Mouse (Mus musculus): ENCODE results near the gene Snx29. TPM values are rescaled to one million over a fixed set of nuclear protein-coding genes. Genes with fewer than 3 reads are reported as not detected.
"Not testable (repeated sequence)": the region's sequence is repeated elsewhere in the genome, so short reads cannot be mapped to it uniquely, and the experiment has no call there.

Snx29 gene
- polyA plus RNA-seq, 1 experiment = 4.9 TPM

DNA sequence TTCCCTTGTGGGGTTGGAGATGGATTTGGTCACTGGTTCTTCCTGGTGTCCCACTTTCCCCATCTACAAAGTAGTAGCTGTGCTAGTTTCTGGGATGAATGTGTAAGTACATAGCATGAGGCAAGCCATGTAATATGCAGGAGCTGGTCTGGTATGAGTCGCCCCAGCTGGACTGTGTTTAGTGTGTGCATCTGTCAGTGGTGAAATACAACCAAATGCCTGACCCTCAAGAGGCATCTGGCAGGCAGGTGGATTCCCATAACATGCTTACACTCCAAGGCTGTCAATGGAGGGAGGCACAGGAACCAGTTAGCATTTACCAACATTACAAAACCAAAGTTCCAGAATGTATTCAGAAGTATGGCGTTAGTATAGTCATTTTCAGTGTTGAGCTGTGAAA, 187.7 kb downstream of the Snx29 start:
- Histone ChIP-seq H3K4me3 (ENCODE audit: insufficient read depth, low read length) (no peak overlapping the region), H3K4me1 (ENCODE audit: control insufficient read depth, insufficient read depth, low read length) (no peaks in the 10 kb centered on the region), H3K27ac (ENCODE audit: insufficient read depth, low read length) (no peak overlapping the region)
- TF ChIP-seq POLR2A (IDR thresholded peaks at IDR 0.05; ENCODE audit: low read depth, low read length) = no peak
- no peak for TF ChIP-seq CTCF (IDR thresholded peaks at IDR 0.05; ENCODE audit: borderline replicate concordance, insufficient read depth, low read length)

DNA sequence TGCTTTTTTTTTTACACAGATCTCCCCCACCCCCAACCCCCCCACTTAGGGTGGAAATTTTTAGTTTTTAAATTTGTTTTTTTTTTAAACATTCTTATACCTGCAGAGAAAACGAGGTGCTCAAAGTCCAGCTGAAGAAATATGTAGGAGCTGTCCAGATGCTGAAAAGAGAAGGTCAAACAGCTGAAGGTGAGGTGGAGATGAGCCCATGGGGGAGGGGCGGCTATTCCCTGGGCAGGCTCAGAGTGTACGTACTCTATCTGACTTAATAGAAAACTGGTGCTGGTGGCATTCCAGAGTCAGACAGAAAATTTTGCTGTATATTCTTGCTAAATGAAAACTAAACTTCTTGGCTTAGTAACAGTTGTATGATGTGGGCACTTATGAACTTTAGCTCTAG, 188.1 kb downstream of the Snx29 start:
- H3K4me3 ChIP-seq (ENCODE audit: insufficient read depth, low read length) = no peak overlapping the region
- no peaks in the 10 kb centered on the region for H3K4me1 ChIP-seq (ENCODE audit: control insufficient read depth, insufficient read depth, low read length)
- TF ChIP-seq CTCF (IDR thresholded peaks at IDR 0.05; ENCODE audit: borderline replicate concordance, insufficient read depth, low read length) (no peak), POLR2A (IDR thresholded peaks at IDR 0.05; ENCODE audit: low read depth, low read length) (no peak)
- no peak overlapping the region for H3K27ac ChIP-seq (ENCODE audit: insufficient read depth, low read length)

DNA sequence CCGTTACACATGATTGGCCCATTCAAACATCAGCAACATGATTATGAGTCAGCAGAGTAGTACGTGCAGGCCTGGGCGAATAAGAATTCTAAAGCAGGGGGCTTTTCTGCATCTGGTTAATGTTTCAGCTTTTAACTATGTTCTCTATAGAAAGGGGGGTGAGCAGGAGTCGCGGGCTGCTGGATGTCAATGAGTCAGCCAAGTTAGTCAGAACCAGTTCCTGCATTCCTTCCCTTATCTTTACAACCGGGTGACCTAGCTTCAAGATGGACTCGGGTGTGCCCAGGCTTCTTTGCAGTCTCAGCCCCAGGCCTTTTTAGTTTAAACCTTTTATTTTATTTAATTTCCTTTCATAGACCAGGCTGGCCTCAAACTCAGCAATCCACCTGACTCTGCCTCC, 189.0 kb downstream of the Snx29 start:
- not testable (repeated sequence) for H3K27ac ChIP-seq (ENCODE audit: insufficient read depth, low read length); H3K4me3 ChIP-seq (ENCODE audit: insufficient read depth, low read length); H3K4me1 ChIP-seq (ENCODE audit: control insufficient read depth, insufficient read depth, low read length)

DNA sequence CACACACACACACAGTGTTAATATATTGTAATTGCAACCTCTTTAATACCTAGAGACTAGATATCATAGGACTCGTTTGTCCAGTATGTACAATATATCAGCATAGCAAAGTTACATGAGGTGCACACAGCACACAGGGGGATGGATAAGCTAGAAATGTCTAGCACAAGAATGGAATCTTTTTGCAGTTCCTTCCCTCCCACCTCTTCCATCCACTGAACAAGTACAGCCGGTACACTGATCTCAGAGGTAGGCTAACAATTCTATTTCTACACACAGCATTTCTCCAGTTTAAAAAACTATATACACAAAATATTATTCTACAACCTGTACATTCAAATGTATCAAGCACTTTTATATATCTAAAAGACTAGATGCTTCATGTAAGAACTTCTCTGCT, 194.0 kb downstream of the Snx29 start:
- Histone ChIP-seq H3K4me1 (ENCODE audit: control insufficient read depth, insufficient read depth, low read length) (no peaks in the 10 kb centered on the region), H3K4me3 (ENCODE audit: insufficient read depth, low read length) (no peak overlapping the region), H3K27ac (ENCODE audit: insufficient read depth, low read length) (no peak overlapping the region)
- no peak for TF ChIP-seq POLR2A (IDR thresholded peaks at IDR 0.05; ENCODE audit: low read depth, low read length)
- TF ChIP-seq CTCF (IDR thresholded peaks at IDR 0.05; ENCODE audit: borderline replicate concordance, insufficient read depth, low read length) = no peak

DNA sequence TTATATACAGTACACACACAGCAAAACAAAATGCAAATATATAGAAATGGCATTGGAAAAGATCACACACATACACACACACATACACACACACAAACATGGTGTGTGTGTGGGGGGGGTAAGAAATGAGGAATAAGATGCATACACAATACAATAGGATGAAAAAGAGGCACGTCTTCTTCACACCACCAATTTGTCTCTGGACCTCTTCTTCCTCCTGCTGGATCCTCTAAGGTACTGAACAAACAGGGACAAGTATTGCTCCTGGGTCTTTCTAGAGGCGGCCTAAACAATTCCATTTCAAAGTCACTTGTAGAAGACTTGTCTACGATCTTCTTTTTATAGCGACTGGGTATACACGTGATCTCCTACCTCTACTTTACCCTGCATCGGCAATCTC, 194.7 kb downstream of the Snx29 start:
- Histone ChIP-seq H3K4me3 (ENCODE audit: insufficient read depth, low read length) (no peak overlapping the region), H3K27ac (ENCODE audit: insufficient read depth, low read length) (no peak overlapping the region), H3K4me1 (ENCODE audit: control insufficient read depth, insufficient read depth, low read length) (no peaks in the 10 kb centered on the region)
- TF ChIP-seq POLR2A (IDR thresholded peaks at IDR 0.05; ENCODE audit: low read depth, low read length) (no peak), CTCF (IDR thresholded peaks at IDR 0.05; ENCODE audit: borderline replicate concordance, insufficient read depth, low read length) (no peak)

DNA sequence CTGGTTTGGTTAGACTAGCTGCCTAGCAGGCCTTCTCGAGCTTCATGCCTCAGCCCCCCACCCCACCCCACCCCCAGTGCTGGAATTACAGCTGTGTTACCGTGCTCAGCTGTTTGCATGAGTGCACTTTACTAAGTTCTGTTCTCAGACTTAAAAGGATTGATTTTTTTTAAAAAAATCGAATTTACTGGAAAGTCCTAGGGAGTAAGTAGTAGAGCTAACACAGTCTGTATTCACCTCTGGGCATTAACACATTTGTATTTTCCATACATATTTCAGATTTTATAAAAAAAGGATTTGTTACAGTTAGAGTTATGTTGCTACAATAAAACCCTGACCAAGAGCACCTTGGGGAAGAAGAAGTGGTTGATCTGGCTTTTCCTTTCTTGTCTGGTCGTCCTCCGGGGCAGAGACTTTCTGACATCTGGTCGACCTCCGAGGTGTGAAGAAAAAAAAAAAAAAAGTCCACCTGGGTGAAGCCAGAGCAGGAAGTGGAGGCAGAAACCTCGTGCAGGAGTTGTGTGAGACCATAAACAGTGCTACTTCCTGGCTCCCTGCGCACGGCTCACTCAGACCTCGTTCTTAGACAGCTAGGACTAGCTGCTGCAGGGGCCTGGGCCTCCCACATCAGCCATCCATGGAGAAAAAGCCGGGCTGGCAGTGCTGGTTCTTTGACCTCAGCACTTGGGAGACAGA, 196.2 kb downstream of the Snx29 start:
- Histone ChIP-seq H3K4me1 (ENCODE audit: control insufficient read depth, insufficient read depth, low read length) (no peaks in the 10 kb centered on the region), H3K4me3 (ENCODE audit: insufficient read depth, low read length) (no peak overlapping the region), H3K27ac (ENCODE audit: insufficient read depth, low read length) (no peak overlapping the region)
- TF ChIP-seq POLR2A (IDR thresholded peaks at IDR 0.05; ENCODE audit: low read depth, low read length) (no peak), CTCF (IDR thresholded peaks at IDR 0.05; ENCODE audit: borderline replicate concordance, insufficient read depth, low read length) (no peak)

DNA sequence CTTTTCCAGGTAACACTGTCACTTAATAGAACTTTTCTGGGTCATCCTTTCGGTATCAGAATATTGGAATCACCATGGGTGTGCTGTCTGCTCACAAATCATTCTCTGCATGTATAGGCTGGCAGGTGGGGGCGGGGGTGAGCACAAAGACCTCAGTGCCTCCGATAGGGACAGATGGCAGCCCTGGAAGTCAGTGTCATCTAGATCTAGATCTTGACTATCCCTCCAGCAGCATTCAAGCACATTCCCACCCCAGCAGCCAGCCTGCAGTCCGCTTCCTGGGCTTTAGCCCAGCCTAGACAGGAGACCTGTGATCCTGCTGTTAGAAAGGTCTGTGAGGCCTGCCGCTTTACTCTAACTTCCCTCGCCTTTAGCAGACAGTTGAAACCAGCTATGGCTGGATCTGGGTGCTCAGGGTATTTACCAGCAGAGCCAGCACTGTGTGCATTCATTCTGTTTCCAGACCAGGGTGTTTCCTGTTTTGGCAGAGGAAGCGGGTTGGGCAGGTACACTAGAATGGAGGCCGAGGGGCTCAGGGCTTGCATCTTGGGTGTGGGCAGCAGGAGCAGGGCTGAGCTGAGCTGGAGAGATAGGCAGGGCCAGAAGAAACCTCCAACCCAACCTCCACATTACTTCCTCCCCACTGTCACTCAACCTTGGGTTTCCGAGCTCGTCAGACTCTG, 203.5 kb downstream of the Snx29 start:
- no peak overlapping the region for H3K4me3 ChIP-seq (ENCODE audit: insufficient read depth, low read length)
- no peak overlapping the region for H3K27ac ChIP-seq (ENCODE audit: insufficient read depth, low read length)
- TF ChIP-seq CTCF (IDR thresholded peaks at IDR 0.05; ENCODE audit: borderline replicate concordance, insufficient read depth, low read length) (no peak), POLR2A (IDR thresholded peaks at IDR 0.05; ENCODE audit: low read depth, low read length) (no peak)
- H3K4me1 ChIP-seq (ENCODE audit: control insufficient read depth, insufficient read depth, low read length) = no peaks in the 10 kb centered on the region

DNA sequence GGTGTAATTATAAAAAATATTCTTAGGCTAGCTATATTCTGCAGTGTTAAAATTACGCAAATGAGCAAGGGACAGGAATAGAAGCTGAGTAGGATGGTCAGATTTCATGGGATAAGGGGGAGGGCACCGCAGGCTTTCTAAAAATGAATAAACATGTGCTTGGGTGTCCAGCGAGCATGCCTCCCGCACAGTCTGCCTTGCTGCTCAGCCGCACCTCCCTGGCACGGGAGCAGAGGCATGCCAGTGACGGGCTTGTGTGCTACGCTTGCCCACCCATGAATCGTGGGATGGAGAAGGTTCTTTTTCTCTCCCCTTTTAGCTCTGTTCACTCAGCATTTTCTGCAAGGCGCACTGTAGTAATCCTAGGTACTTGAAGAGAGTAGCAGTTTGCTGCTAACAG, 204.3 kb downstream of the Snx29 start:
- no peak overlapping the region for H3K4me3 ChIP-seq (ENCODE audit: insufficient read depth, low read length)
- TF ChIP-seq POLR2A (IDR thresholded peaks at IDR 0.05; ENCODE audit: low read depth, low read length) (no peak), CTCF (IDR thresholded peaks at IDR 0.05; ENCODE audit: borderline replicate concordance, insufficient read depth, low read length) (no peak)
- no peak overlapping the region for H3K27ac ChIP-seq (ENCODE audit: insufficient read depth, low read length)
- H3K4me1 ChIP-seq (ENCODE audit: control insufficient read depth, insufficient read depth, low read length) = no peaks in the 10 kb centered on the region

DNA sequence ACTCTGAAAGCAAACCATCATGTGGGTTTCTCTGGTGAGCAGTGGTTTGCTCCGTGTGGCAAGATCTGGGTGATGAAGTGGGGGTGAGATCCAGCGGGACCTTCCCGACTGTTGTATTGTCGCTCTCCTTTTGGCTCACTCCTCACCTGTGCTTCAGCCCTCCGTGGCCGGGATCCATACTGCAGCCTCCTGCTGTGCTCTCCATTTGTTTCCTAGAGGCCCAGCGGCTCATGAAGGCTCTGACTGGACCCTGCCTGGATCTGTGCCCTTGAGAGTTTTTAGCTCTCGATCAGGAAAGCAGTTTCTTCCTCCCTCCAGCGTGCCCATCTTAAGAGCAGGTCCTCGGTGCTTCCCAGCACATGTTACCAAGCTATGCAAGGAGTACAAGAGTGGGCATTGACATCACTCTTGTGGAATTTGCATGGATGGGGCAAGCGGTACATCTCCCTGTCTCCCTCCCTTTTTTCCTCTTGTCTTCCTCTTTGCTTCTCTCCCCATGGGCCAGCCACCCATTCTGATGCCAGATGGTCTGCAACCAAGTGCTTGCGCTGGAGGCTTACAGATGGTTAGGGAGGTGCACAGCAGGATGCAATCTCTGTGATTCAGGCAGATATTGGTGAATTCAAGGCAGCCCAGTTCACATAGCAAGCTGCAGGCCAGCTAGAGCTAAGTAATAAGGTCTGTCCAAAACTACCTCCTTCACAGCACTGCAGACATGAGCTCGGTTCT, 207.9 kb downstream of the Snx29 start:
- no peak for TF ChIP-seq POLR2A (IDR thresholded peaks at IDR 0.05; ENCODE audit: low read depth, low read length)
- no peak for TF ChIP-seq CTCF (IDR thresholded peaks at IDR 0.05; ENCODE audit: borderline replicate concordance, insufficient read depth, low read length)
- no peak overlapping the region for H3K27ac ChIP-seq (ENCODE audit: insufficient read depth, low read length)
- H3K4me3 ChIP-seq (ENCODE audit: insufficient read depth, low read length) = no peak overlapping the region
- no peaks in the 10 kb centered on the region for H3K4me1 ChIP-seq (ENCODE audit: control insufficient read depth, insufficient read depth, low read length)

DNA sequence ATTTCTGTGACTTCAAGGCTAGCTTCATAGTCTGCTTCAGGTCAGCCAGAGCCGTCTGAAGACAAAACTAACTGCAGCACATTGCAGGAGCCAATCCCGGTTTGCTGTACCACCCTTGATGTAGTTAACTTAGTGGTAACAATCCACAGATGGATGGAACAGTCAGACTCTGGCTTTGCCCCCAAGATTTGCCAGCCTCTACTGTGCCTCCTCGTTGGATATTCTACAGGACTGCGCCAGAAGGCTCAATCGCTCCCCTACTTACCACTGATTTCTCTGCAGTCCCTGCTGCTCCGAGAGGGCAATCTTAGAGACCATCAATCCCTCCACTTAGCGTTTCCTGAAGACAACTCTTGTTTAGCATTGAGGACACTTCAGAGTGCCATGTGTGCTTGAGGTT, 208.7 kb downstream of the Snx29 start:
- TF ChIP-seq CTCF (IDR thresholded peaks at IDR 0.05; ENCODE audit: borderline replicate concordance, insufficient read depth, low read length) = no peak
- no peak overlapping the region for H3K27ac ChIP-seq (ENCODE audit: insufficient read depth, low read length)
- no peaks in the 10 kb centered on the region for H3K4me1 ChIP-seq (ENCODE audit: control insufficient read depth, insufficient read depth, low read length)
- H3K4me3 ChIP-seq (ENCODE audit: insufficient read depth, low read length) = no peak overlapping the region

Measured in embryonic fibroblast, embryonic 13.5 days (primary cell).